21 mouse cellular contexts compared by ENCODE assay signal in genomic region chr7:74399729-74400128, GRCm38 (mm10).
DNase-seq lines count a peak whose midpoint lies in the region; ATAC-seq and TF ChIP-seq lines count a peak whose summit lies in the region.
"Had no signal": no experiment of that assay in that cellular context is flagged by ENCODE, and none has a peak within 500 bp of the region (broad histone marks: within the 10 kb centered on the region; RNA-seq: fewer than 3 reads in every experiment).

No protein-coding gene starts in this region.

- 79% methylated on average over 6 of the region's 6 CpGs for WGBS in heart, adult 2 months
- 84% methylated on average over 6 of the region's 6 CpGs for WGBS in lung, adult 2 months
- 95% methylated on average over 6 of the region's 6 CpGs for WGBS in forebrain, embryonic 13.5 days

- no peaks in the 10 kb centered on the region for H3K79me2 ChIP-seq in heart, adult 2 months (replicated peaks; ENCODE audit: control insufficient read depth, insufficient read depth, low read length)

- H3K27me3 ChIP-seq in heart, adult 2 months (ENCODE audit: control insufficient read depth, insufficient read depth, low read length) = no peaks in the 10 kb centered on the region
- no peaks in the 10 kb centered on the region for H3K27me3 ChIP-seq in forebrain, embryonic 13.5 days
- H3K27me3 ChIP-seq: embryonic facial prominence, embryonic 13.5 days; limb, embryonic 15.5 days; liver, embryonic 15.5 days; midbrain, embryonic 13.5 days; neural tube, embryonic 13.5 days had no signal

- no peaks in the 10 kb centered on the region for H3K36me3 ChIP-seq in heart, adult 2 months (ENCODE audit: control insufficient read depth, insufficient read depth, low read length)
- no peaks in the 10 kb centered on the region for H3K36me3 ChIP-seq in forebrain, embryonic 13.5 days (ENCODE audit: poor library complexity, severe bottlenecking)
- H3K36me3 ChIP-seq: embryonic facial prominence, embryonic 13.5 days; heart, embryonic 10.5 days; limb, embryonic 15.5 days; liver, embryonic 15.5 days; midbrain, embryonic 13.5 days; neural tube, embryonic 13.5 days had no signal

- no peak overlapping the region for H3K9ac ChIP-seq in heart, adult 2 months (ENCODE audit: low read depth, low read length)
- no peak overlapping the region for H3K9ac ChIP-seq in forebrain, embryonic 13.5 days
- H3K9ac ChIP-seq: embryonic facial prominence, embryonic 13.5 days; limb, embryonic 15.5 days; liver, embryonic 15.5 days; midbrain, embryonic 13.5 days; neural tube, embryonic 13.5 days had no signal

- no peak for TF ChIP-seq EP300 in heart, adult 2 months (IDR thresholded peaks at IDR 0.05; ENCODE audit: insufficient read depth, low read depth, low read length)

- no peak for TF ChIP-seq CTCF in heart, adult 2 months (IDR thresholded peaks at IDR 0.05)
- TF ChIP-seq CTCF in lung, adult 2 months (IDR thresholded peaks at IDR 0.05; ENCODE audit: insufficient read depth, low read length) = no peak

- no peak for TF ChIP-seq POLR2A in heart, adult 2 months (IDR thresholded peaks at IDR 0.05; ENCODE audit: insufficient read depth, low read depth, low read length)
- TF ChIP-seq POLR2A in lung, adult 2 months (IDR thresholded peaks at IDR 0.05; ENCODE audit: borderline replicate concordance, extremely low read depth, low read depth, low read length) = no peak

- no peak for ATAC-seq in forebrain, embryonic 13.5 days
- ATAC-seq: CD4-positive, CD25-positive, alpha-beta regulatory T cell, adult 4 months; forebrain, embryonic 16.5 days; midbrain, embryonic 13.5 days had no signal

- H3K4me2 ChIP-seq in forebrain, embryonic 13.5 days = no peak overlapping the region
- H3K4me2 ChIP-seq: embryonic facial prominence, embryonic 13.5 days; limb, embryonic 15.5 days; liver, embryonic 15.5 days; midbrain, embryonic 13.5 days; neural tube, embryonic 13.5 days had no signal

- H3K9me3 ChIP-seq in forebrain, embryonic 13.5 days (replicated peaks) = no peaks in the 10 kb centered on the region
- H3K9me3 ChIP-seq: embryonic facial prominence, embryonic 13.5 days; heart, embryonic 10.5 days; limb, embryonic 15.5 days; liver, embryonic 15.5 days; midbrain, embryonic 13.5 days; neural tube, embryonic 13.5 days had no signal

- H3K27ac ChIP-seq in heart, adult 2 months = no peak overlapping the region; the same call in 1 of the 2 replicates
- no peak overlapping the region for H3K27ac ChIP-seq in forebrain, embryonic 13.5 days
- H3K27ac ChIP-seq: embryonic facial prominence, embryonic 13.5 days; heart, embryonic 10.5 days; limb, embryonic 15.5 days; liver, embryonic 15.5 days; midbrain, embryonic 13.5 days; neural tube, embryonic 13.5 days had no signal

- H3K4me1 ChIP-seq in heart, adult 2 months (ENCODE audit: control insufficient read depth, insufficient read depth, low read length) = peaks cover 3% of the 10 kb centered on the region
- H3K4me1 ChIP-seq in lung, adult 2 months (ENCODE audit: control insufficient read depth, insufficient read depth, low read length) = no peaks in the 10 kb centered on the region
- no peaks in the 10 kb centered on the region for H3K4me1 ChIP-seq in forebrain, embryonic 13.5 days
- H3K4me1 ChIP-seq: embryonic facial prominence, embryonic 13.5 days; liver, embryonic 15.5 days; midbrain, embryonic 13.5 days had no signal

- H3K4me3 ChIP-seq in heart, adult 2 months = no peak overlapping the region
- H3K4me3 ChIP-seq in lung, adult 2 months (replicated peaks; ENCODE audit: extremely low read depth, low read depth, low read length) = no peak overlapping the region
- H3K4me3 ChIP-seq in forebrain, embryonic 13.5 days = no peak overlapping the region
- H3K4me3 ChIP-seq: embryonic facial prominence, embryonic 13.5 days; heart, embryonic 10.5 days; limb, embryonic 15.5 days; liver, embryonic 15.5 days; midbrain, embryonic 13.5 days; neural tube, embryonic 13.5 days had no signal

- DNase-seq in heart, adult 11 months = peak; percentile 83
- DNase-seq in heart, adult 2 months = no peak
- DNase-seq in cerebellum, adult 11 months = peak; percentile 72
- peak; percentile 83 to 88 for DNase-seq in cerebellum, postnatal 10 days
- peak; percentile 26 for DNase-seq in kidney, postnatal 10 days
- DNase-seq in adrenal gland, postnatal 36 days = no peak
- DNase-seq in lung, adult 2 months = no peak
- DNase-seq: adrenal gland, postnatal 25 days; gastrocnemius, postnatal 36 days; heart, postnatal 10 days; lung, postnatal 14 days; thymus, postnatal 25 days had no signal

- intact Hi-C loops in heart, adult 2 months (cut with DNase I) = no loop called here

Comparison
In these comparisons a context has a peak if more than half of its experiments do, and no peak if none do; other contexts are left out.
1. DNase-seq: peak in heart, adult 11 months (single experiment), cerebellum, adult 11 months (single experiment), cerebellum, postnatal 10 days (2 of 2) and kidney, postnatal 10 days (single experiment); none in heart, adult 2 months (0 of 2), adrenal gland, postnatal 36 days (0 of 2) and lung, adult 2 months (single experiment).